Mouse (Mus musculus): ENCODE measurements around the gene Mns1.

- TF ChIP-seq CHD2 (IDR thresholded peaks at IDR 0.05; ENCODE audit: low read depth, low read length), result no peak
- no peak for TF ChIP-seq HCFC1 (IDR thresholded peaks at IDR 0.05; ENCODE audit: borderline replicate concordance, insufficient read depth, low read length)
Observed at GRCm38 (mm10) chr9:72489131-72489530, 51.3 kb downstream of the Mns1 start.

Measured in ES-E14 (cell line).